Mouse (Mus musculus) myocyte (in vitro differentiated cells): Measurements from ENCODE around the gene Hjurp. TPM values are rescaled to one million over a fixed set of nuclear protein-coding genes. Genes with fewer than 3 reads are reported as not detected.

ENCODE experiments used
- H3K27me3 ChIP-seq: one replicate; pipeline ENCODE4 v1.6.1; 2011; ENCODE audit not compliant: control insufficient read depth, insufficient read depth, insufficient read length
- H3K36me3 ChIP-seq: one replicate; pipeline ENCODE4 v1.6.1; 2011; ENCODE audit not compliant: control insufficient read depth, insufficient read depth
- H3K4me2 ChIP-seq: one replicate; pipeline ENCODE4 v1.6.1; 2011; ENCODE audit warnings: low read depth, control low read depth
- H3K4me3 ChIP-seq: one replicate; pipeline ENCODE4 v1.5.1; 2011; ENCODE audit warnings: mild to moderate bottlenecking, control low read depth, moderate library complexity
- H3K79me2 ChIP-seq: one replicate; pipeline ENCODE4 v1.6.1; 2011; ENCODE audit not compliant: control insufficient read depth, insufficient read depth
- H3ac ChIP-seq: one replicate; pipeline ENCODE4 v1.6.1; 2011; ENCODE audit not compliant: control insufficient read depth, insufficient read length
- CEBPB ChIP-seq: IDR thresholded peaks from 2 replicates; pipeline ENCODE4 v1.6.1; 2011; ENCODE audit warnings: mild to moderate bottlenecking, moderate library complexity; ENCODE audit not compliant: poor library complexity, insufficient read depth, severe bottlenecking
- E2F4 ChIP-seq: IDR thresholded peaks from one replicate; pipeline ENCODE4 v1.6.1; 2011; ENCODE audit warnings: mild to moderate bottlenecking, control low read depth, moderate library complexity; ENCODE audit not compliant: insufficient read depth
- MAX ChIP-seq: IDR thresholded peaks from one replicate; pipeline ENCODE4 v1.6.1; 2011; ENCODE audit warnings: low read depth, mild to moderate bottlenecking, control low read depth
- MYOD1 ChIP-seq, 3 experiments: IDR thresholded peaks; one replicate each; pipeline ENCODE4 v1.6.1; 2011; ENCODE audit warnings: control low read depth in 2 of 3, low read depth in 2 of 3, mild to moderate bottlenecking in 2 of 3, moderate library complexity in 1 of 3; ENCODE audit not compliant: insufficient read length in 2 of 3, control insufficient read depth in 1 of 3
- MYOG ChIP-seq, 3 experiments: IDR thresholded peaks; one replicate each; pipeline ENCODE4 v1.6.1; 2011; ENCODE audit warnings: control low read depth in 2 of 3, low read depth in 2 of 3, mild to moderate bottlenecking in 2 of 3; ENCODE audit not compliant: insufficient read length in 2 of 3, control insufficient read depth in 1 of 3, insufficient read depth in 1 of 3
- POLR2A ChIP-seq: IDR thresholded peaks from one replicate; pipeline ENCODE4 v1.6.1; 2011; ENCODE audit warnings: low read depth, mild to moderate bottlenecking, control low read depth, moderate library complexity; ENCODE audit not compliant: insufficient read length
- POLR2AphosphoS2 ChIP-seq: IDR thresholded peaks from one replicate; pipeline ENCODE4 v1.6.1; 2011; ENCODE audit warnings: low read depth, control low read depth; ENCODE audit not compliant: insufficient read length
- REST ChIP-seq: IDR thresholded peaks from one replicate; pipeline ENCODE4 v1.6.1; 2011; ENCODE audit warnings: mild to moderate bottlenecking, control low read depth, moderate library complexity; ENCODE audit not compliant: insufficient read depth, insufficient read length
- SRF ChIP-seq: IDR thresholded peaks from one replicate; pipeline ENCODE4 v1.6.1; 2011; ENCODE audit warnings: low read depth; ENCODE audit not compliant: control insufficient read depth, insufficient read length
- TCF12 ChIP-seq: IDR thresholded peaks from one replicate; pipeline ENCODE4 v1.6.1; 2011; ENCODE audit warnings: mild to moderate bottlenecking, control low read depth; ENCODE audit not compliant: poor library complexity, insufficient read depth, severe bottlenecking
- TCF3 ChIP-seq: IDR thresholded peaks from one replicate; pipeline ENCODE4 v1.6.1; 2011; ENCODE audit warnings: low read depth, control low read depth; ENCODE audit not compliant: insufficient read length
- USF1 ChIP-seq: IDR thresholded peaks from one replicate; pipeline ENCODE4 v1.6.1; 2011; ENCODE audit warnings: low read depth, mild to moderate bottlenecking, control low read depth, moderate library complexity
- polyA plus RNA-seq: library from polyadenylated mRNA; unstranded; fragments of >200 nt; fragmentation: generic; extraction: Trizol; gene quantifications from one replicate; pipeline ENCODE4 v1.2.1, GENCODE M21; 2012; ENCODE audit warnings: missing spikeins

Hjurp gene
- polyA plus RNA-seq, 1 experiment, result 37.7 TPM

- no peaks in the 10 kb centered on the region for H3K79me2 ChIP-seq
- no peak for TF ChIP-seq REST
- no peak for TF ChIP-seq E2F4
- no peak for TF ChIP-seq MAX
- no peak for TF ChIP-seq TCF3
- no peak for TF ChIP-seq POLR2AphosphoS2
- no peak for TF ChIP-seq USF1
- no peak for TF ChIP-seq TCF12
- no peak for TF ChIP-seq POLR2A
- no peak for TF ChIP-seq MYOD1 (IDR thresholded peaks at IDR 0.05; ENCODE audit: control insufficient read depth in 1 of 3, insufficient read length in 2 of 3, low read depth in 2 of 3)
- no peak for TF ChIP-seq MYOG (IDR thresholded peaks at IDR 0.05; ENCODE audit: control insufficient read depth in 1 of 3, insufficient read depth in 1 of 3, insufficient read length in 2 of 3, low read depth in 2 of 3)
- TF ChIP-seq SRF, result no peak
- no peak for TF ChIP-seq CEBPB
These were observed 39.8 kb upstream of the Hjurp start for GRCm38 (mm10) chr1:88317279-88317678.

GRCm38 (mm10) chr1:88310349-88310748 lies 32.9 kb upstream of the Hjurp start:
- TF ChIP-seq E2F4, result no peak
- no peak for TF ChIP-seq POLR2A
- no peak for TF ChIP-seq SRF
- no peak for TF ChIP-seq MAX
- no peak for TF ChIP-seq TCF12
- TF ChIP-seq POLR2AphosphoS2, result no peak
- TF ChIP-seq REST, result no peak
- TF ChIP-seq CEBPB, result no peak
- TF ChIP-seq MYOD1 (IDR thresholded peaks at IDR 0.05; ENCODE audit: control insufficient read depth in 1 of 3, insufficient read length in 2 of 3, low read depth in 2 of 3), result no peak
- TF ChIP-seq TCF3, result no peak
- TF ChIP-seq USF1, result no peak
- TF ChIP-seq MYOG (IDR thresholded peaks at IDR 0.05; ENCODE audit: control insufficient read depth in 1 of 3, insufficient read depth in 1 of 3, insufficient read length in 2 of 3, low read depth in 2 of 3), result no peak
- H3K27me3 ChIP-seq, result peaks cover 3% of the 10 kb centered on the region
- no peak overlapping the region for H3ac ChIP-seq
- no peaks in the 10 kb centered on the region for H3K36me3 ChIP-seq
- no peak overlapping the region for H3K4me2 ChIP-seq
- H3K4me3 ChIP-seq, result no peak overlapping the region
- H3K79me2 ChIP-seq, result no peaks in the 10 kb centered on the region

More at GRCm38 (mm10) chr1:88317279-88317678, 39.8 kb upstream of the Hjurp start:
- H3ac ChIP-seq, result no peak overlapping the region
- no peak overlapping the region for H3K4me3 ChIP-seq
- H3K27me3 ChIP-seq, result no peaks in the 10 kb centered on the region
- no peak overlapping the region for H3K4me2 ChIP-seq
- H3K36me3 ChIP-seq, result no peaks in the 10 kb centered on the region

- no peak overlapping the region for H3K4me2 ChIP-seq
- TF ChIP-seq SRF (no peak), MYOG (IDR thresholded peaks at IDR 0.05; ENCODE audit: control insufficient read depth in 1 of 3, insufficient read depth in 1 of 3, insufficient read length in 2 of 3, low read depth in 2 of 3) (no peak), REST (no peak), CEBPB (no peak), TCF3 (no peak), MAX (no peak), MYOD1 (IDR thresholded peaks at IDR 0.05; ENCODE audit: control insufficient read depth in 1 of 3, insufficient read length in 2 of 3, low read depth in 2 of 3) (no peak), TCF12 (no peak), POLR2A (no peak), POLR2AphosphoS2 (no peak), USF1 (no peak), E2F4 (no peak)
- no peak overlapping the region for H3K4me3 ChIP-seq
- H3K79me2 ChIP-seq, result no peaks in the 10 kb centered on the region
- H3K27me3 ChIP-seq, result peaks cover 3% of the 10 kb centered on the region
- H3K36me3 ChIP-seq, result no peaks in the 10 kb centered on the region
- no peak overlapping the region for H3ac ChIP-seq
These were observed 32.5 kb upstream of the Hjurp start for GRCm38 (mm10) chr1:88309905-88310304.

DNA sequence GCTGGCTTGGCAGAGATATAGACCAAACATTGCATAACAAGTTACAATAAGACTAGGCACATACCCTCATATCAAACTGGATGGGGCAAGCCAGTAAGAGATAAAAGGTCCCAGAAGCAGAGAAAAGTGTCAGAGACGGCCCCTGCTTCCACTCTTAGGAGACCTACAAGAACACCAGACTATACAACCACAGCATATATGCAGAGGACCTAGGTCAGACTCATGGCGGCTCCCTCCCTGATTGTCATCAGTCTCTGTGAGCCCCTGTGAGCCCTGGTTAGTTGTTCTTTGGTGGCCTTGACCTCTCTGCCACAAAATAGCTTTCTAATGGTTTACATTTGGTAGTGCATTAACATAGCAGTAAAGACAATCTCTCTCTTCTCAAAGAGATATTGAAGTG lies 31.6 kb upstream of the Hjurp start:
- TF ChIP-seq USF1, result no peak
- Histone ChIP-seq H3ac (no peak overlapping the region), H3K36me3 (no peaks in the 10 kb centered on the region), H3K4me3 (no peak overlapping the region), H3K4me2 (no peak overlapping the region), H3K79me2 (no peaks in the 10 kb centered on the region), H3K27me3 (peaks cover 3% of the 10 kb centered on the region)

GRCm38 (mm10) chr1:88307180-88307579 lies 29.7 kb upstream of the Hjurp start:
- Histone ChIP-seq H3K36me3 (no peaks in the 10 kb centered on the region), H3K79me2 (no peaks in the 10 kb centered on the region), H3K4me3 (no peak overlapping the region), H3K4me2 (no peak overlapping the region), H3K27me3 (peaks cover 3% of the 10 kb centered on the region), H3ac (no peak overlapping the region)
- TF ChIP-seq POLR2AphosphoS2 (no peak), REST (no peak), MAX (no peak), TCF3 (no peak), SRF (no peak), MYOD1 (IDR thresholded peaks at IDR 0.05; ENCODE audit: control insufficient read depth in 1 of 3, insufficient read length in 2 of 3, low read depth in 2 of 3) (no peak), CEBPB (no peak), E2F4 (no peak), TCF12 (no peak), MYOG (IDR thresholded peaks at IDR 0.05; ENCODE audit: control insufficient read depth in 1 of 3, insufficient read depth in 1 of 3, insufficient read length in 2 of 3, low read depth in 2 of 3) (no peak), POLR2A (no peak)
